Mouse (Mus musculus) intestine, embryonic 16.5 days (tissue): Measurements from ENCODE around the gene Slc16a7. TPM values are rescaled to one million over a fixed set of nuclear protein-coding genes. Genes with fewer than 3 reads are reported as not detected.

ENCODE experiments used
- ATAC-seq: fragments of 200-750 bp; cut with Nextera tagmentation; 2 replicates; pipeline ENCODE4 v1.8.0; 2017; ENCODE audit warnings: moderate TSS enrichment, moderate library complexity
- H3K27ac ChIP-seq: fragments of 300-500 bp; sonication (generic); 2 replicates; pipeline ENCODE4 v1.5.1; 2014; ENCODE audit warnings: mild to moderate bottlenecking, low read length
- H3K27me3 ChIP-seq: fragments of 300-500 bp; sonication (generic); replicated peaks from 2 replicates; pipeline ENCODE4 v1.6.1; 2014; ENCODE audit warnings: low read length, control low read depth, mixed read lengths; ENCODE audit not compliant: control insufficient read depth, insufficient read depth
- H3K36me3 ChIP-seq: fragments of 300-500 bp; sonication (generic); 2 replicates; pipeline ENCODE4 v1.6.1; 2014; ENCODE audit warnings: low read length, control low read depth; ENCODE audit not compliant: control insufficient read depth, insufficient read depth
- H3K4me1 ChIP-seq: fragments of 300-500 bp; sonication (generic); 2 replicates; pipeline ENCODE4 v1.6.1; 2014; ENCODE audit warnings: low read length, control low read depth, mixed read lengths; ENCODE audit not compliant: control insufficient read depth, insufficient read depth
- H3K4me2 ChIP-seq: fragments of 300-500 bp; sonication (generic); 2 replicates; pipeline ENCODE4 v1.6.1; 2014; ENCODE audit warnings: low read depth, low read length, control low read depth
- H3K4me3 ChIP-seq: fragments of 300-500 bp; sonication (generic); 2 replicates; pipeline ENCODE4 v1.5.1; 2014; ENCODE audit warnings: mild to moderate bottlenecking, low read length
- H3K9ac ChIP-seq: fragments of 300-500 bp; sonication (generic); 2 replicates; pipeline ENCODE4 v1.6.1; 2014; ENCODE audit warnings: low read depth, low read length
- H3K9me3 ChIP-seq: fragments of 300-500 bp; sonication (generic); 2 replicates; pipeline ENCODE4 v1.6.1; 2016; ENCODE audit warnings: low read length, control low read depth; ENCODE audit not compliant: control insufficient read depth
- WGBS: fragments of 180-500 bp; shearing (Covaris S2); extraction: QIAGEN DNeasy Blood & Tissue Kit; methylation state at CpG from one replicate; pipeline ENCODE4 v1.1.7; 2014; 5-methylcytosine and 5-hydroxymethylcytosine counted together
- polyA plus RNA-seq: library from polyadenylated mRNA; unstranded; fragments of >200 nt; fragmentation: Nextera tagmentation; extraction: Ambion mirVana; gene quantifications from 2 replicates; pipeline ENCODE4 v1.2.1, GENCODE M21; 2015

Gene Slc16a7
- polyA plus RNA-seq, 1 experiment from 2014 or later, result 4.2 TPM

GRCm38 (mm10) chr10:125175013-125175650 lies 214.1 kb downstream of the Slc16a7 start:
- no peak for ATAC-seq
- no peak overlapping the region for H3K27ac ChIP-seq
- H3K9me3 ChIP-seq, result no peaks in the 10 kb centered on the region
- 78% methylated on average over 5 of the region's 5 CpGs for WGBS
- no peak overlapping the region for H3K4me3 ChIP-seq
- no peak overlapping the region for H3K9ac ChIP-seq
- no peak overlapping the region for H3K4me2 ChIP-seq
- no peaks in the 10 kb centered on the region for H3K4me1 ChIP-seq
- H3K36me3 ChIP-seq, result no peaks in the 10 kb centered on the region
- H3K27me3 ChIP-seq, result no peaks in the 10 kb centered on the region

- no peaks in the 10 kb centered on the region for H3K36me3 ChIP-seq
- WGBS, result 79% methylated on average over 10 of the region's 10 CpGs
- H3K4me1 ChIP-seq, result no peaks in the 10 kb centered on the region
- ATAC-seq, result peak; percentile 95
- H3K9ac ChIP-seq, result no peak overlapping the region
- H3K9me3 ChIP-seq, result no peaks in the 10 kb centered on the region
- no peak overlapping the region for H3K4me3 ChIP-seq
- no peaks in the 10 kb centered on the region for H3K27me3 ChIP-seq
- no peak overlapping the region for H3K27ac ChIP-seq
- no peak overlapping the region for H3K4me2 ChIP-seq
Measured at GRCm38 (mm10) chr10:125171625-125172024, 217.6 kb downstream of the Slc16a7 start.

GRCm38 (mm10) chr10:125171154-125171553 lies 218.1 kb downstream of the Slc16a7 start:
- Histone ChIP-seq H3K27me3 (no peaks in the 10 kb centered on the region), H3K4me3 (no peak overlapping the region), H3K4me1 (no peaks in the 10 kb centered on the region), H3K4me2 (no peak overlapping the region), H3K9me3 (no peaks in the 10 kb centered on the region), H3K27ac (no peak overlapping the region), H3K36me3 (no peaks in the 10 kb centered on the region), H3K9ac (no peak overlapping the region)
- ATAC-seq, result peak; percentile 72
- 71% methylated on average over 6 of the region's 6 CpGs for WGBS
